Mouse (Mus musculus) stomach, embryonic 15.5 days (tissue): ENCODE results near the gene Vamp2. TPM values are rescaled to one million over a fixed set of nuclear protein-coding genes. Genes with fewer than 3 reads are reported as not detected.

Experiments
- ATAC-seq: fragments of 200-750 bp; cut with Nextera tagmentation; 2 replicates; pipeline ENCODE4 v1.8.0; 2017; ENCODE audit warnings: low read depth, moderate number of reproducible peaks, moderate TSS enrichment; ENCODE audit not compliant: insufficient read depth, low FRiP score
- H3K27ac ChIP-seq: fragments of 300-500 bp; sonication (generic); 2 replicates; pipeline ENCODE4 v1.5.1; 2015; ENCODE audit warnings: mild to moderate bottlenecking, inconsistent platforms
- H3K27me3 ChIP-seq: fragments of 300-500 bp; sonication (generic); replicated peaks from 2 replicates; pipeline ENCODE4 v1.6.1; 2015; ENCODE audit warnings: inconsistent platforms
- H3K36me3 ChIP-seq: fragments of 300-500 bp; sonication (generic); 2 replicates; pipeline ENCODE4 v1.6.1; 2015; ENCODE audit warnings: inconsistent platforms
- H3K4me1 ChIP-seq: fragments of 300-500 bp; sonication (generic); 2 replicates; pipeline ENCODE4 v1.6.1; 2015; ENCODE audit warnings: inconsistent platforms
- H3K4me2 ChIP-seq: fragments of 300-500 bp; sonication (generic); 2 replicates; pipeline ENCODE4 v1.6.1; 2015; ENCODE audit warnings: mild to moderate bottlenecking, inconsistent platforms
- H3K4me3 ChIP-seq: fragments of 300-500 bp; sonication (generic); replicated peaks from 2 replicates; pipeline ENCODE4 v1.5.1; 2015; ENCODE audit warnings: inconsistent platforms
- H3K9ac ChIP-seq: fragments of 300-500 bp; sonication (generic); 2 replicates; pipeline ENCODE4 v1.6.1; 2015; ENCODE audit warnings: inconsistent platforms
- H3K9me3 ChIP-seq: fragments of 300-500 bp; sonication (generic); 2 replicates; pipeline ENCODE4 v1.6.1; 2016; ENCODE audit warnings: inconsistent platforms
- WGBS: fragments of 180-500 bp; shearing (Covaris S2); methylation state at CpG from one replicate; pipeline ENCODE4 v1.1.7; 2015; 5-methylcytosine and 5-hydroxymethylcytosine counted together
- polyA plus RNA-seq: library from polyadenylated mRNA; unstranded; fragments of >200 nt; fragmentation: Nextera tagmentation; extraction: Ambion mirVana; gene quantifications from 2 replicates; pipeline ENCODE4 v1.2.1, GENCODE M21; 2015

Vamp2 gene
- polyA plus RNA-seq, 1 experiment from 2014 or later = 68.5 TPM

GRCm38 (mm10) chr11:69075764-69076479 is 12.4 kb upstream of the Vamp2 start:
- ATAC-seq = no peak
- H3K27ac ChIP-seq = no peak overlapping the region
- no peaks in the 10 kb centered on the region for H3K27me3 ChIP-seq
- no peak overlapping the region for H3K4me3 ChIP-seq
- no peak overlapping the region for H3K9ac ChIP-seq
- H3K36me3 ChIP-seq = no peaks in the 10 kb centered on the region
- H3K4me1 ChIP-seq = peaks cover 23% of the 10 kb centered on the region
- WGBS = 49% methylated on average over 9 of the region's 9 CpGs
- H3K9me3 ChIP-seq = no peaks in the 10 kb centered on the region
- no peak overlapping the region for H3K4me2 ChIP-seq

DNA sequence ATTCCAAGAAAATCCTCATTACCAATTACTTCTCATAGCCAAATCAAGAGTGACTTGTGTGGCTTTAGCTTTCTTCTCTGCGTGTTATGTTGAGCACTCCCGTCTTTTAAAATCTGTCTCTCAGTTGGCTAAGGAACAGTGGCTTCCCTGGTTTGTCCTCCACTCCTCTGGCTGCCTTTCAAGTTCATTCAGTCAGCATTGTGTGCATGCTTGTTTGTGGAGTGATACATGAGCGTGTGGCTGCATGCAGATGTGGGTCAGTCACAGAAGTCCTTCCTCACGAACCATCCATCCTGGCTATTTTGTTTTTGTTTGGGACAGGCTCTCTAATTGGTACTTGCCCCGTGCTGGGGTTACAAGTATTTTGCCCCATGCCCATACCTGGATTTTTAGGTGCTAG is 11.7 kb upstream of the Vamp2 start:
- Histone ChIP-seq H3K9me3 (no peaks in the 10 kb centered on the region), H3K4me3 (no peak overlapping the region), H3K4me2 (no peak overlapping the region), H3K4me1 (peaks cover 18% of the 10 kb centered on the region; the same call in 1 of the 2 replicates), H3K36me3 (no peaks in the 10 kb centered on the region), H3K27me3 (no peaks in the 10 kb centered on the region), H3K9ac (no peak overlapping the region), H3K27ac (no peak overlapping the region)
- WGBS = 63% methylated on average over 5 of the region's 5 CpGs
- ATAC-seq = no peak

DNA sequence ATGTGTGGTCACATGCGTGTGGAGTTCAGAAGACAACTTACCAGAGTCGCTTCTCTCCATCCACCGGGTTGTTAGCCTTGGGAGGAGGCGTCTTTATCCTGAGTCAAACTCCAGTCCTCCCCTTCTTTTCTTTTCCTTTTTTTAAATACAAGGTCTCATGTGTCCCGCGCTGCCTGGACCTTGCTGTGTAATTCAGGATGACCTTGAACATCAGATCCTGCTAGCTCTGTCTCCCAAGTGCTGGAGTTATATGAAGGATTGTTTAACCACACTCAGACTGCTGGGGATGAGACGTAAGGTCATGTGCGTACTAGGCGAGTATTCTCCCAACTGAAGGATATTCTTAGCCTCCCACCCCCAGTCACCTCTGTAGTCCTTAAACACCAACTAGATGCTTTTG is 11.0 kb upstream of the Vamp2 start:
- no peak overlapping the region for H3K27ac ChIP-seq
- 78% methylated on average over 9 of the region's 9 CpGs for WGBS
- no peaks in the 10 kb centered on the region for H3K9me3 ChIP-seq
- peaks cover 10% of the 10 kb centered on the region; the same call in 1 of the 2 replicates for H3K4me1 ChIP-seq
- no peak overlapping the region for H3K9ac ChIP-seq
- H3K36me3 ChIP-seq = no peaks in the 10 kb centered on the region
- H3K27me3 ChIP-seq = no peaks in the 10 kb centered on the region
- no peak overlapping the region for H3K4me2 ChIP-seq
- H3K4me3 ChIP-seq = no peak overlapping the region
- no peak for ATAC-seq

- Histone ChIP-seq H3K9me3 (no peaks in the 10 kb centered on the region), H3K36me3 (no peaks in the 10 kb centered on the region), H3K9ac (no peak overlapping the region), H3K4me2 (no peak overlapping the region), H3K4me3 (no peak overlapping the region), H3K4me1 (peaks cover 7% of the 10 kb centered on the region; the same call in 1 of the 2 replicates), H3K27ac (no peak overlapping the region), H3K27me3 (no peaks in the 10 kb centered on the region)
- WGBS = 71% methylated on average over 6 of the region's 6 CpGs
- no peak for ATAC-seq
These were observed 10.2 kb upstream of the Vamp2 start for GRCm38 (mm10) chr11:69078041-69078440.

DNA sequence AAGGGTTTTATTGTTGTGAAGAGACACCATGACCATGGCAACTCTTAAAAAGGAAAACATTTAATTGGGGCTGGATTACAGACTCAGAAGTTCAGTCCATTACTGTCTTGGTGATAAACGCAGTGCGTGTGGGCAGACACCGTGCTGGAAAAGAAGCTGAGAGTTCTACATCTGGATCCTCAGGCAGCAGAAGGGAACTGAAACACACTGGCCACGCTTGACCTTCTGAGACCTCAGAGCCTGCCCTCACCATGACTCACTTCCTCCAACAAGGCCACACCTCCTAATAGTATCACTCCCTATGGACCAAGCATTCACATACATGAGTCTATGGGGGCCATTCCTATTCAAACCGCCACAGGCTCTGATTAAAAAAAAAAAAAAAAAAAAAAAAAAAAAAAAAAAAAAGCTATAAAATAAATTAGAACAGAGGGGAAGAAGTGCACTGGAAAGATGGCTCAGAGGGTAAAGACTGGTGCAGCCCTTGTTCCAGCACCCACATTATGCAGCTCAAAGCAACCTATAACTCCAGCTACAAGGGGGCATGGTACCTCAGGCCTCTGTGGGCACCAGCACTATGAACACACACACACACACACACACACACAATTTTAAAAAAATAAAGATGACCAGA is 9.4 kb upstream of the Vamp2 start:
- Histone ChIP-seq H3K4me2 (no peak overlapping the region), H3K36me3 (no peaks in the 10 kb centered on the region), H3K4me1 (peaks cover 3% of the 10 kb centered on the region; the same call in 1 of the 2 replicates), H3K9me3 (no peaks in the 10 kb centered on the region), H3K27ac (no peak overlapping the region; the same call in 1 of the 2 replicates), H3K27me3 (no peaks in the 10 kb centered on the region), H3K9ac (no peak overlapping the region), H3K4me3 (no peak overlapping the region)
- no peak for ATAC-seq
- WGBS = 63% methylated on average over 5 of the region's 5 CpGs

GRCm38 (mm10) chr11:69080102-69080854 is 8.0 kb upstream of the Vamp2 start:
- no peak for ATAC-seq

DNA sequence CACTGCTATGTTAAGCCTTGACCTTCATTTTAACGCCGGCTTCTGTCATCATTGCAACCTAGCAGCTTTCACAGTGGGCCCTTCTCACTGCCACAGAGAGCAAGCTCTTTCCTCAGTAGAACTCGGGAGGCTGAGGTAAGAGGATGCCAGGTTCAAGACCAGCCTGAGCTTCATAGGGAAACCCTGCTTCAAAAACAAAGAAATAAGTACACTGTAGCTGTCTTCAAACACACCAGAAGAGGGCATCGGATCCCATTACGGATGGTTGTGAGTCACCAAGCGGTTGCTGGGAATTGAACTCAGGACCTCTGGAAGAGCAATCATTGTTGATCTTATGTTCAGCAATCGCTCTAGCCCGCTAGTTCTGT is 7.5 kb upstream of the Vamp2 start:
- H3K4me2 ChIP-seq = no peak overlapping the region
- H3K27me3 ChIP-seq = no peaks in the 10 kb centered on the region
- H3K9me3 ChIP-seq = no peaks in the 10 kb centered on the region
- H3K9ac ChIP-seq = no peak overlapping the region
- H3K36me3 ChIP-seq = no peaks in the 10 kb centered on the region
- 88% methylated on average over 8 of the region's 8 CpGs for WGBS
- H3K4me1 ChIP-seq = no peaks in the 10 kb centered on the region
- no peak overlapping the region for H3K4me3 ChIP-seq
- ATAC-seq = no peak
- H3K27ac ChIP-seq = no peak overlapping the region

More at GRCm38 (mm10) chr11:69080102-69080854, 8.0 kb upstream of the Vamp2 start:
- 77% methylated on average over 15 of the region's 15 CpGs for WGBS
- H3K36me3 ChIP-seq = no peaks in the 10 kb centered on the region
- H3K9me3 ChIP-seq = no peaks in the 10 kb centered on the region
- H3K27me3 ChIP-seq = no peaks in the 10 kb centered on the region
- H3K4me3 ChIP-seq = no peak overlapping the region
- H3K4me2 ChIP-seq = no peak overlapping the region
- H3K4me1 ChIP-seq = no peaks in the 10 kb centered on the region
- H3K9ac ChIP-seq = no peak overlapping the region
- no peak overlapping the region for H3K27ac ChIP-seq

DNA sequence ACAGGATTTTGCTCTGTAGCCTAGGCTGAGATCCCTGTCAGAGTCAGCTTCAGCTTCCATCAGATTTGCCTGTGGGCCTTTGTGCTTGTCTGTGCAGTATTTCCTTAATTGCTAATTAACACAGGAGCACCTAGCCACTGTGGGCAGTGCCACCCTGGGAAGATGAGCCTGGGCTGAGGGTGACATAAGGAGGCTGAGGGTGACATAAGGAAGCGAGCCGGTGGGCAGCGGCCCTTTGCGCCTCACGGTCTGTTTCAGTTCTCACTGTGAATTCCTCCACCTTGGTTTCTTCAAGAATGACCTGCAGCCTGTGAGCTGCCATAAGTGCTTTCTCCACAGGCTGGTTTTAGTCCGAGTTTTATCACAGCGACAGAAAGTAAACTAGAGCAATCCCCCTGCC is 6.7 kb upstream of the Vamp2 start:
- H3K9me3 ChIP-seq = no peaks in the 10 kb centered on the region
- no peak overlapping the region for H3K27ac ChIP-seq
- H3K4me3 ChIP-seq = no peak overlapping the region
- no peaks in the 10 kb centered on the region for H3K4me1 ChIP-seq
- H3K4me2 ChIP-seq = no peak overlapping the region
- no peaks in the 10 kb centered on the region for H3K27me3 ChIP-seq
- ATAC-seq = no peak
- H3K36me3 ChIP-seq = no peaks in the 10 kb centered on the region
- H3K9ac ChIP-seq = no peak overlapping the region
- WGBS = 74% methylated on average over 7 of the region's 7 CpGs

DNA sequence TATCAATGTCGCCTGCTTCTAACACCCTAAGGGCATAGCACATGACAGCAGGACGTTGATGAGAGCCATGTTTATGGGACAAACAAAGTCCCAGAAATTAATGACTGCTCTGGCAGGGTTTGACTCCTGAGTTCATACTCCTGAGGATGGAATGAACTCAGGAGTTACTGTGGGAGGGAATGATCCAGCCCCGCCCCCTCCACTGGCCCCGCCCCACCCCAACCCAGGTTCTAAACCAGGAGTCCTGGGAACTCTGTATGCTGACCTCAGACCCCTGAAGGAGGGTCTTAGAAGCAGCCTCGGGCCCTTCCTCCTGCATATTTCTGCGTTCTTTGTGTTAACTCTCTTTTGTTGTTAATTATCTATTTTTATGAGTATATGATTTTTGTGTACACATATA is 2.7 kb upstream of the Vamp2 start:
- Histone ChIP-seq H3K9ac (no peak overlapping the region), H3K36me3 (0 out of 2 replicates have a peak, but pooled peaks cover 2% of the 10 kb centered on the region), H3K27ac (no peak overlapping the region), H3K4me2 (no peak overlapping the region), H3K9me3 (no peaks in the 10 kb centered on the region), H3K4me3 (no peak overlapping the region), H3K4me1 (peaks cover 21% of the 10 kb centered on the region), H3K27me3 (no peaks in the 10 kb centered on the region)
- WGBS = 57% methylated on average over 6 of the region's 6 CpGs
- ATAC-seq = no peak

DNA sequence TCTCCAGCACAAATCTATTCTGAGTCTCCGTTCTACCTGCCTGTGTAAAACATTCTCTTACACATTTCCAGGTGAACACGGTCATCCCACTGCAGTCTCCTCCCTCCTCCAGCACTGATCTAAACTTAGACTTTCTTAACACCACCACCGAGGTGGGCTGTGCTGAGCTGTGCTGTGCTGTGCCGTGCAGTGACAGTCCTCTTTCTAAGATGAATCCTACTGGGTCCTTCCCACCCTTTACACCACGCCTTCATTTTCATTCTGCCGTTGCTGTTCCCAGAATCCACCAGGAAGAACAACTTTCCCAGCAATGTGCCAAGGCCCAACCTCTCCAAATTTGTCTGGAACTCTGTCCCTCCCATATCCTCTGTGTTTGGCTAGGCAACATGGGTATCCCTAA is 1.9 kb upstream of the Vamp2 start:
- no peak for ATAC-seq
- Histone ChIP-seq H3K9ac (no peak overlapping the region), H3K36me3 (0 out of 2 replicates have a peak, but pooled peaks cover 5% of the 10 kb centered on the region), H3K4me1 (peaks cover 21% of the 10 kb centered on the region), H3K27ac (peak overlapping the region; percentile 89), H3K27me3 (no peaks in the 10 kb centered on the region), H3K9me3 (no peaks in the 10 kb centered on the region), H3K4me3 (no peak overlapping the region), H3K4me2 (no peak overlapping the region)
- WGBS = 49% methylated on average over 6 of the region's 6 CpGs

GRCm38 (mm10) chr11:69087082-69087481 is 1.2 kb upstream of the Vamp2 start:
- Histone ChIP-seq H3K4me3 (no peak overlapping the region), H3K4me2 (no peak overlapping the region; the same call in 1 of the 2 replicates), H3K9me3 (no peaks in the 10 kb centered on the region), H3K36me3 (0 out of 2 replicates have a peak, but pooled peaks cover 5% of the 10 kb centered on the region), H3K4me1 (peaks cover 21% of the 10 kb centered on the region), H3K27ac (peak overlapping the region; percentile 89), H3K9ac (no peak overlapping the region), H3K27me3 (no peaks in the 10 kb centered on the region)
- 25% methylated on average over 4 of the region's 4 CpGs for WGBS
- peak; percentile 27 for ATAC-seq

GRCm38 (mm10) chr11:69087597-69087996 is 693 bp upstream of the Vamp2 start:
- ATAC-seq = no peak
- Histone ChIP-seq H3K27ac (peak overlapping the region; percentile 89), H3K4me3 (peak overlapping the region; percentile 84; the same call in 1 of the 2 replicates), H3K9ac (no peak overlapping the region), H3K4me2 (peak overlapping the region; percentile 91), H3K9me3 (no peaks in the 10 kb centered on the region), H3K4me1 (peaks cover 21% of the 10 kb centered on the region), H3K27me3 (no peaks in the 10 kb centered on the region), H3K36me3 (0 out of 2 replicates have a peak, but pooled peaks cover 5% of the 10 kb centered on the region)
- WGBS = 59% methylated on average over 2 of the region's 2 CpGs
